Mouse (Mus musculus): ENCODE results near the gene Snx8.
A peak's percentile ranks its signal among the peaks of the same experiment; 100 is the strongest.

The Snx8 gene

DNA sequence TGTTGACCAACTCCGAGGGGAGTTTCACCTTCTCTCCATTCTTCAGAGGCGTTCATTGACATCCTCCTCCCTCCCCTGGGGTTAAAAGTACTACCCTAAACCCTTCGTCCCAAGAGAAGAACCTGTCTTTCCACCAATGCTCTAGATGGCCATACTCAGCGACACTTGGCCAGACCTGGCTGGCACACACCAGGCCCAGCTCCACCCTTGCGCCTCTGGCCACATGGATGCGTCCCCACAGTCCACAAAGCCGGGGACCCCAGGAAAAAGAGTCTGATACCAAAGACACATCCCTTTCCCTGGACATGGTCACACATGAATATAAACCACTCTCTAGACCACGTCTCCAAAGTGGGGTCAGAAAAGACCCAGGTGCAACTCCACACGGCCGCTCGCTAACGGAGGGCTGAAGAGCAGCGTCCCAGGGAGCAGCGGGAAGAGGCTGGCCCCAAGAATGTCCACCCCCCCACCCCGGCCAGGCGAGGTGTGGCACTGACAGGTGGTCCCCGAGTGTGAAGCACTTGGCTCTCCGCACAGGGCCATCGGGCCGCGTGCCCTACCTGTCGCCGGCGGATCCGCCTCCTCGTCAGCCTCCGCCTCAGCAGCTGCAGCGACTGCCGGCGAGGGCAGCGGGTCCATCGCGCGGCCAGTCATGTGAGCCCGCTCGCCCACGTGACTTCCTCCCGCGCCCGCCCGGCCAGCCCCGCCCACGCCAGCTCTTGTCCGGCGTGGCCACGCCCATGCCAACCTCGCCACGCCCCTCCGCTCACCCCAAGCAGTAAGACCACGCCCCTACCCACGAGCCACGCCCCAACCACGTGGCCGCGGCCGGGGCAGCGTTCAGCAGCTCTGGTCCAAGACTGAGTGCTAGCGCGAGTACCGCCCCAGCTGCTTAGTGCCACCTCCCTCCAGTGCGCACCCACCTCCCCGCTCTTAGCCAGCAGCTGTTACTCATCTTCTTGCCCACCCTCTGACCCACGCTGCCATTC, at the start of gene Snx8:
TSS of gene Snx8 (minus strand) at position 675 of the 989 bp plus-strand sequence.
- DNase-seq (ENCODE audit: low spot score in 2 of 2) = peak; percentile 93

DNA sequence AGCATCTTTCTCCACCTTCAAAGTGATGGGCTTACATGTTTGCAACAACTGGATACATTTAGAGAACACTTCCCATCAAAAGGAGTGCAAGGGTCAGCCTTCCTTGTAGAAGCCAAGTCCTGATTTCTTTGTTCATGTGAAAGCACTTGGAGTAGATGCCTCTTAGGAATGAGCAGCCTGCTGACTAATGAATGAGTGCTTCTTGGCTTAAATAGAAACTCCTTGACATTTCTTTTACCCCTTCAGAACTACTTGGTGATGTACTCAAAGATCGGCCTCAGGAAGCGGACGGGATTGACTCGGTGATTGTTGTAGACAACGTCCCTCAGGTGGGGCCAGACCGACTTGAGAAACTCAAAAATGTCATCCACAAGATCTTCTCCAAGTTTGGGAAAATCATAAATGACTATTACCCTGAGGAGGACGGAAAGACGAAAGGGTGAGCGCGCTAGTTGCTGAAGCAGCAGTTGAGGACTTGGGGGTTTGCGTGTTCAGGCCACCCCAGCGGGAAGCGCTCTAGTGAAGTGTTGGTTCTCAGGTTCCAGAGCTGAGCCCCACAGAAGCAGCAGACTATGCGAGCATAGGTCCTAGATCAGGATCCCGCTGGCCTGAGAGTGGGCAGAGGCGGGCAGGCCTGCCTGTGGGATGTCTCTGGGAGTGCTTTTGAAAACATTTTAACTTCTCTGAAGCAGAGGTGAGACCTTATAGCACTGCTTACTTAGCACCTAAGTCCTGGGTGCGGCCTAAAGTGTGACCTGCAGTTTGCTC, 36.1 kb upstream of the Snx8 start:
- no peak for DNase-seq (ENCODE audit: low spot score in 2 of 2)

DNA sequence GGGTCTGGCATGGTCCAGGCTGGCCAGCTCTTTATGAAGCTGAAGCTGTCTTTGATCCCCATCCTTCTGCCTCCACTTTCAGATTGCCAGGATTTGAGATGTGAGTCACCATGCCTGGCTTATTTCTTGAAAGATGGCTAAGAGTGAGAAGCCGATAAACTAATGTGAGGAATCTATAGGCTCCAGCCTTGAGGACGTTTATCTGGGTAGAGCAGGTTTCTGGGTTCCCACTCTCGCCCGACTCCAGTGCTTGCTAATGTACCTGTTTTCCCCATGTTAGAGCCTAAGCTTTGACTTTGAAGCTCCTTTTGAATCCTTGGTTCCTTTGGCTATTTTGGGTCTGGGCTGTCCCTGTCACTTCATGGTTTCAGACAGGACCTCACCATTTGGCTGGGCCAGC, 31.6 kb upstream of the Snx8 start:
- DNase-seq (ENCODE audit: low spot score in 2 of 2) = no peak

DNA sequence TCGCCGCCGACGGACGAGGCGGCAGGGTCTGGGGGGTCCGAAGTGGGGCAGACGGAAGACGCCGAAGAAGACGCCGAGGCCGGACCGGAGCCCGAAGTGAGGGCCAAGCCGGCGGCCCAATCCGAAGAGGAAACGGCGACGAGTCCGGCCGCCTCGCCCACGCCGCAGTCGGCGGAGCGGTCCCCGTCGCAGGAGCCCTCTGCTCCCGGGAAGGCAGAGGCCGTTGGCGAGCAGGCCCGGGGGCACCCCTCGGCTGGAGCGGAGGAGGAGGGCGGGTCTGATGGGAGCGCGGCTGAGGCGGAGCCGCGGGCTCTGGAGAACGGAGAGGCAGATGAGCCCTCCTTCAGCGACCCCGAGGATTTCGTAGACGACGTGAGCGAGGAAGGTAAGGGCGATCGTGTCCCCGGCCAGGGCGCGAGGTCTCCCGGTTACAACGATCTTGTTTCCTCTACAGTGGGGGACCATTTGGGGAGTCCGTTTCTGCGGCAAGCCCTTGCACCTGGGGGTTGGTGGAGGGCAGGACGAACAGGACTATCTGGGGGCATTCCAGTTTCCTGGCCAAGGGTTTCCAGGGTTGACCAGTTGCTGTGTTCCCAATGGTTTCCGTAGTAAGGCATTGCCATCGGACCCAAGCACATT, 30.5 kb upstream of the Snx8 start:
- peak; percentile 37 to 42 for DNase-seq (ENCODE audit: low spot score in 2 of 2)

DNA sequence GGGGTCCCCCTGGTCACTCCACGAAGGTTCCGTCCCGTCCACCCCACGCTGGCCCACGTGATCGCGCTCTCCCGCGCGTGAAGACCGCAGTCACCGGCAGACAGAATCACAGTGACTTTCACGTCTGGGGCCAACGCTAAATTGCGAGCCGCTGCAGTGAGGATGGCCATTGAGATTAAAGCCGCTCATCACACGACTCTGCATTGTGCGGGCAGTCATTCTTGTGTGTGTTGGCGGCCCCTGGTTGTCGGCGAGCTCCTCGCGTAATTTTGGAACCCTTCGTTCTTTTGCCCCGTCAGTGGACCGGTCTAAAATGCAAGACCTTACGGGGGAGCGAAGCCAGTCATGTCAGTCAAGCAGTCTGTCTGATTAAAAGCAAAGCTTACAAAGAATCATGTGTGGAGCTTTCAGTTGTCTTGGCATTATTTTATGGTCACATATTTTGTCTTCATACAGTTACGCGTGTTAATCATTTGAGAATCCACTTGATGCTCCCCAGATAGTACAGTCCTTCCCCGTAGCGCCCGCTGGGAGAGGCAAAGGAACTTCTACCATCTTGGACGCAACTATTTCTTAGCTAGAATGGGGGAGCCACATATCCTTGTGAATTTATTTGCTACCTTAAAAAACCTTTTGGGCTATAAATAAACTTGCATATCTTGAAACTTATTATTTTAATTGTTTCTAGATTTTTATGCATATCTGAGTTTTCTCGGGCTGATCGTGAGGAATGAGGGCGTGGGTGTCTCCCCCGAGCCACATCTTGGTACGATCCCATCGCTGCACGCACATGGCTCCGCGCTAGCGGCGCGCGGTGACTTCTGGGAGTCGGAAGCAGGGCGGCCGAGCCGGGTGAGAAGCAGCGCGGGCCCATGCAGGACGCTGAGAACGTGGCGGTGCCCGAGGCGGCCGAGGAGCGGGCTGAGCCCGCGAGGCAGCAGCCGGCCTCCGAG, 29.7 kb upstream of the Snx8 start, which contains the start of gene Eif3b:
TSS of gene Eif3b (plus strand) at position 840 of the 953 bp plus-strand sequence.
- peak; percentile 93 to 94 for DNase-seq (ENCODE audit: low spot score in 2 of 2)

DNA sequence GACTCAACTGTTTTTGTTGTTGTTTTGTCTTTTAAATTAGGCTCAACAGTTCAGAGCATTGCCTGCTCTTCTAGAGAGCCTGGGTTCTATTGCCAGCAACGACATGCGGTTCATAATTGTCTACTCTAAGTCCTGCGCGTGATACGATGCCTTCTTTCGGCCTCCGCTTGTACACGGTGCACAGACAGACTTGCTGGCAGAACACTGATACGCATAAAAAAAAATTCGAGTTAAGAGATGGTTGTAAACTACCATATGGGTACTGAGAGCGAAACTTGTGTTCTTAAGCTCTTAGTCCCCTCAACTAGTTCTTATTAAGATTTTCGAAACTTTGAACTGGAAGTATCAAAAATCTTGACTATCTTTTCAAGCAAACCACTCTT, 29.0 kb upstream of the Snx8 start:
- DNase-seq (ENCODE audit: low spot score in 2 of 2) = no peak

DNA sequence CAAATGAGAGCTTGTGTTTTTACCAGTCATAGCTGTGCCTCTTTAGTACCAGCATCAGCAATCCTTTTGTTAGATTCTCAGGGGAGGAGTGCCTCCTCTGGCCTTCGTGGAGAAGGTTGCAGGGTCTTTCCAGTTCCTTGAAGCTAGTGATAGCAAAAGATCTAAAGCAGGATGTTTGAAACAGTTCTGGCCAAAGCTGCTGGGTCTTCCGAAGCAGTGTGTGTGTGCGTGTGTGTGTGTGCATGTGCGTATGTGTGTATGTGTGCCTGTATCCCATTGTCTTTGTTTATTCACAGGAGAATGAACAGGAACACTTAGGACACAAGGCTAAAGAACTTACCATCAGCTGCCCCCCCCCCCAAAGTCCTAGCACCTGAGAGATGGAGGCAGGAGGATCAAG, 25.6 kb upstream of the Snx8 start:
- DNase-seq (ENCODE audit: low spot score in 2 of 2) = no peak

DNA sequence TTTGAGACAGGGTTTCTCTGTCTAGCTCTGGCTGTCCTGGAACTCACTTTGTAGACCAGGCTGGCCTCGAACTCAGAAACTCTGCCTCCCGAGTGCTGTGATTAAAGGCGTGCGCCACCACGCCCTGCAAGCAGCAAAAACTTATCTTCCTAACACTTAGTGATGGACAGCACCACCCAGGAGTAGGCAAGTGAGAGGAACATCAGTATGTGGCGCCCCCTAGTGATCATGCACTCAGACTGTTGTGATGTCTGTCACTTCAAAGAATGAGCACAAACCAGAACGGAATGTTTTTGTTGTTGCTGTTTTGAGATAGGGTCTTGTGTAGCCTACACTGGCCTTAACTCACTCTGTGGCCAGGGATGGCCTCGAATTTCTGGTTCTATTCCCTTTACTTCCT, 22.3 kb upstream of the Snx8 start:
- DNase-seq (ENCODE audit: low spot score in 2 of 2) = peak in 1 of 2 experiments; percentile 55

DNA sequence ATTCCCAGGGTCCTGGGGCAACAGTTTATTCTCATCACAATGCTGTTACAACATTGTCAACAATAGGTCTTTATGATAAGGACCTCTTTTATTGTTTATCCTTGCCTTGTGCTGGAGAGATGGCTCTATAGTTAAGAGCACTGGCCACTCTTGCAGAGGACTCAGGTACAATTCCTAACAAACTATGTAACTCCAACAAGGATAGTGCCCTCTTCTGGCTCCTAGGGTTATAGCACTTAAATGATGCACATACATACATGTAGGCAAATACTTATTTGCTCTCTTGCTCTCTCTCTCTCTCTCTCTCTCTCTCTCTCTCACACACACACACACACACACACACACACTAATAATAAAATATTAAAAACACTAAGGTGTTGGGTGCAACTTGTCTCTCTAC, 19.7 kb upstream of the Snx8 start:
- no peak for DNase-seq (ENCODE audit: low spot score in 2 of 2)

DNA sequence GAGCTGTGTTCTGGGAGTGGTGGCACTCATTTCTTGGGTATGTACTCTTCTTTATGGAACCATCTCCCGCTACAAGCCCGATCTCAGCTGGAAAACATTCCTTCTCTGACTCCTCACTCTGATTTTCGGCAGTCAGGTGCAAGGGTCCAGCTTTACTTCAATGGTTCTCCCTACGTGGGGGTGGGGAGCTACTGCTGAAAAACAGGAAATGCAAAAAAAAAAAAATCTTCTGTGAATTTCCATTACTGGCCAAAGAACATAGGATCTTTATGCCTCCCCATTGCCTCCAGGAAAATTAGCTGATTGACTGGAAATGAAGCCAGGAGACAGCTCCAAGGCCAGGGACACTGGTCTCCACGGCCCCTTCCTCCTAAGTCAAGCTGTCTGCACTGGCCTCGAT, 17.6 kb upstream of the Snx8 start:
- no peak for DNase-seq (ENCODE audit: low spot score in 2 of 2)

DNA sequence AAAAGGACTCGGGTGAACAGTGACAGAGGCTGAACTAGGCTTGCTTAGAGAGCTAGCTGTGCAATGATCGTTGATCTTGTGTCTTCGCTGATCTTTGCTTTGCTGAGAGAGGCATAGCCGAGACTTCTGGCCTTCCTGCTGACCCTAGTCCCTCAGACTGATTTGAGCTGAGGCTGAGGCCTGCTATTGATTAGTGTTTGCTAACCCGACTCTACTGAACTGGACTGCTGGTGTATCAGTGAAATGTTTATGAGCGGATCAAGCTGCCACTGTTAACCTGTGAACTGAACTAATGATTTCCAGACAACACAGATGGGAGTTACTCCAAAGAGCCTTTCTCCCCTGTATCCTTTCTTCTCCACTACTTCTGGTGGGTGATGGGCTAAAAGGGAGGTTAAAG, 16.1 kb upstream of the Snx8 start:
- no peak for DNase-seq (ENCODE audit: low spot score in 2 of 2)

DNA sequence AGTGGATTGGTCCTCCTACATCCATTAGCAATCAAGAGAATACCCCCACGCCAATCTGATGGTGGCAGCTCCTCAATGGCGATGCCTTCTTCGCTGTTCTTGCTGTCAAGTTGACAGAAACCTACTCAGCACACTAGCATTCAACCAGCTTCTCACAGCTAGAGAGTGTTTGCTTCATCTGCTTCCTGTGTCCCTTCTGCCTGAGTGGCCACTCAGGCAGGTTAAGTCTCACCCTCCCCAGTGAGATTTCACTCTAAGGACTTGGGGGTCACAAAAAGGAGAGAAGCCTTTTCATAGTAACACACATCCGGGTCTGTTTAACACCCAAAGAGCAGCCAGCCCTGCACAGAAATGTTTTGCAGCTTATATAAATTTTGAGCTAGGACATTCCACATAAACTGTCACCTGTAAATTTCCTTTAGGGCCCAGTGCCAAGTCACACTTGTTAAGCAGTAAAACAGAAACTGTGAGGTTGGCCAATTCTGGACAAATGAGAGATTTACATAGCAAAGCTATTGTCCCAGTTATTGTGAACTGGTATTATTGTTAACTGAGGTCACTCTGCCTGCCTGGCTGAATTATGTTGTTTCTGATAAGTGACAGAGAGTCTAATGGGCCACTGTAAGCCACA, 13.7 kb upstream of the Snx8 start:
- no peak for DNase-seq (ENCODE audit: low spot score in 2 of 2)

DNA sequence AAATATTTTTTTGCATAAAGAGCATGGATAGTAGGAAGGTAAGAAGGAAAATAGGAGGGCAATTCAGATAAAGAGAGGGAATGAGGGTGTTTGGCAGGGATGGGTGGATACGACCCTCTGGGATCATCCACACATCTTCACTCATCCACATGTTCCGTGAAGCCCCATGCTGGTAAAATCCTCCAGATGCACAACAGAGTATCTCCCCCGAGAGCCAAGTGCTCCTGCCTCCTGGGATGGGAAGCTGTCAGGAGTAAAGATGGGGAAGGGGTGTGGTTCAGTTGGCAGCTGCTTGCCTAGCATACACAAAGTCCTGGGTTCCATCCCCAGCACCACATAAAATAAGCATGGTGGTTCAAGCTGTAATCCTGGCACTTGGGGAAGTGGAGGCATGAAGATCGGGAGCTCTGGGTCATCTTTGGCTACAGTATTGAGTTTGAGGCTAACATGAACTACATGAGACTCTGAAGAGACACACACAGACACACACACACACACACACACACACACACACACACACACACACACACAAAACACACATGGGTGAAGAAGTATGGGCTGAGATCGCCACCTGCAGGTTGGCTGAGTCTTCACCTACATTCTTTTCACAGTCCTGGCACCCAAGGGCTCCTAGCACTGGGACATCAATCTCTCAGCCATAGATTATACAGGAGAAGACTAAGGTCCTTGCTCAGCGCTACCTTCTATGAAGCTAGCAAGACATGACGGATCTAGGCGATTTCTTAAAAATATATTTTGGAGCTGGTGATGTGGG, 7.3 kb upstream of the Snx8 start:
- DNase-seq (ENCODE audit: low spot score in 2 of 2) = no peak

DNA sequence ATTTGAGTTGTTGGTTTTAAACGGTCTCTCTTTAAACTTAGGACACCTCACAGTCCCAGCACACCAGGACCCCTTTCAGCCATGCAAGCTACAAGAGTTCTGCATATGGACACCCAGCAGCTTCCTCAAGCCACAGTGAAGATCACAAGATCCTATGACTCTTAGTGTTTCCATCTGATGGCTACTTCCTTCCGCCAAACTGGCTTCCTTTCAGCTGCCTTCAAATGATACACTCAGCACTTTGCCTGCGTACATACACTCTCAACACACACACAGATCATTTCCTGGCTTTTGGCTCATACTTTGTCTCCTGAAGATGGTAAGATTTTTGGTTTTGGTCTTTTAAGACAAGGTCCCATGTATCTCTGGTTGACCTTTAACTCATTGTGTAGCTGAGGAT, 3.6 kb upstream of the Snx8 start:
- DNase-seq (ENCODE audit: low spot score in 2 of 2) = no peak

DNA sequence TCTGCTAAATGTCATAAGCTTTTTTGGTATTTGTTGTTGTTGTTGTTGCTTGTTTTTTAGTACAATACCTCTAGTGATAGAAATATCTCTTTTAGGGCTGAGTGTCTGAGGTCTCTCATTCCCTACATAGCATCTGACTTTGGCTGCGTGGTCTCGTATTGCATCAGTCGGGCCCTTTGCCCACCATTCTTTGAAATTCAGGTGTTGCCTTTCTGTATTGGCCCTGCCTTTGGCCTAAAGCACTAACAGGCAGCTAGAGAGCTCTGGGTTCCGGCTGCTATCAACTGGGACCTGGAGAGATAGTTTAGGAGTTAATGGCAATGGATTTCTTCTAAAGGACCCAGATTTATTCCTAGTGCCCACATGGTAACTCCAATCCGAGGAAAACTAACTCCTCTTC, 2.9 kb upstream of the Snx8 start:
- DNase-seq (ENCODE audit: low spot score in 2 of 2) = no peak

DNA sequence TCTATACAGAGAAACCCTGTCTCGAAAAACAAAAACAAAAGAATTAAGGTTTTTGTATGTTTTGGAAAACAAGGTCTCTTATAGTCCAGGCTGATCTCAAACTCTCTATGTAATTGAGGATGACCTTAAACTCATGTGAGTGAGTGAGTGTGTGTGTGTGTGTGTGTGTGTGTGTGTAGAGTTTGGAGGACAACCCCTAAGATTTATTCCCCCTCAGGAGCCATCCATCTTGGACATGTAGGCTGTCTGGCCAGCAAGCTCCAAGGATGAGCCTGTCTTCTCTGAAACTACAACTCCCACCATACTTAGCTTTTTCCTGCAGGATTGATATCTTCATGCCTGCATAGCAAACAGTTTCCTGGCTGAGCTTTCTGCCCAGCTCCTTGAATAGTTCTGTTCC, 2.4 kb upstream of the Snx8 start:
- DNase-seq (ENCODE audit: low spot score in 2 of 2) = no peak

DNA sequence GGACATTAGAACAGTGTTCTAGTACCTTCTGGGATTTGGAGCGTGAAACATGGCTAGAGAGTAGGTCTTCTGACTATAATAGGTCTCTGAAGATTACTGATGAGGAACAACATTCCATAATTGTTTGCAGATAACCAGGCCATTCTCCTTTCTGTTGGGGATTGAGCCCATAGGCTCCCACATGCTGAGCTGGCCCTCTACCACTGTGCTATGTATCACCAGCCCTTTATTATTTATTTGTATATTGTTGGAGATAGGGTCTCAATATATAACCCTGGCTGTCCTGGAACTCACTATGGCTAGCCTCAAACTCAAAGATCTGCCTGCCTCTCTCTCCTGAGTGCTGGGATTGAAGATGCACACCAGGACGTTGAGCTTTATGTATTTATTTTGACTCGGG, 585 bp upstream of the Snx8 start:
- DNase-seq (ENCODE audit: low spot score in 2 of 2) = no peak

DNA sequence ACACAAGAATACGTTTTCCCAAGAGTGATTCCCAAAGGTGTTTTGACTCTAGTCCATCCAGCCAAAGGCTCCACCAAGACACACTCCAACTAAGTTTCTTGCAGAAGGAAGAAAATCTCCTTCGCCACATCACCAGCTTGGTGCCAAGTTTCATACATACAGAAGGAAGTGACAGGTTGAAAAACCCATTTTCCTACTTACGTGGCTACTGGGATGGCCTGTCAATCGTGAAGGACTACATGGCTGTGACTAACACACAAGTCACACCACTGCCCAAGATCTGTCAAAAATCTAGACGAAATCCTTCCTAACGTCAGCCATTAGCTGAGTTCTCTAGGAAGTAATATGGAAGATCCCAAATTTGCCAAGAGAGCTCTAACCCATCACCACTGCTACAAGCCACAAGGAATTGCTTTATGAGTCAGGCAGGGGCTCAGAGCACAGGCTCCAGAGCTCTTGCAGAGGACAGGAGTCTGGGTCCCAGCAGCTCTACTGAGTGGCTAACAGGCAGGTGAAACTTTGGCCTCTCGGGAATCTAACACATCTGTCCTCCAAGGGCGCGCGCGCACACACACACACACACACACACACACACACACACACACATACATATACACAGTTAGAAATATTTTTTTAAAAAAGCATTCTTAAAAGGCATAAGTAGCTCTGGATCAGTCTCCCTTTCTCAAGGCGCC, 1.1 kb downstream of the Snx8 start:
- DNase-seq (ENCODE audit: low spot score in 2 of 2) = no peak

DNA sequence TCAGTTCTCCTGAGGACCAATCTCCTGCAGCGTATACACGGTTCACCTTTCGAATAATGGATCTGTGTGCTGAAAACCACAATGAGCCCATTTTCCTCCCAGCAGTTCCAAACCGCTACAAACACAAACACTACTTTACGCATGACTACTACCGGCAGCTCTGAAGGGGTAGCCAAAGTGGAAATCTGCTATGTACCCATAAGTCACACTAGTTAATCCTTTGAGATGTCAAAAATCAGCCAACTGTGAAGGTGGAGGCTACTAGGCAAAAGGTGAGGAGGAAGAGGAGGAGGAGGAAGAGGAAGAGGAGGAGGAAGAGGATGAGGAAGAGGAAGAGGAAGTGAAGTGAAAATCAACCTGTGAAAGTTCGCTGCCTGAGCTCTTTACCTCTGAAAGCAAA, 1.8 kb downstream of the Snx8 start:
- DNase-seq (ENCODE audit: low spot score in 2 of 2) = no peak

All from right cerebral cortex, postnatal 10 days (tissue).